Mouse (Mus musculus): ENCODE results near the gene Hnrnpab. TPM values are rescaled to one million over a fixed set of nuclear protein-coding genes. Genes with fewer than 3 reads are reported as not detected.

Hnrnpab gene
- polyA plus RNA-seq, 1 experiment from 2014 or later, result 369 TPM

DNA sequence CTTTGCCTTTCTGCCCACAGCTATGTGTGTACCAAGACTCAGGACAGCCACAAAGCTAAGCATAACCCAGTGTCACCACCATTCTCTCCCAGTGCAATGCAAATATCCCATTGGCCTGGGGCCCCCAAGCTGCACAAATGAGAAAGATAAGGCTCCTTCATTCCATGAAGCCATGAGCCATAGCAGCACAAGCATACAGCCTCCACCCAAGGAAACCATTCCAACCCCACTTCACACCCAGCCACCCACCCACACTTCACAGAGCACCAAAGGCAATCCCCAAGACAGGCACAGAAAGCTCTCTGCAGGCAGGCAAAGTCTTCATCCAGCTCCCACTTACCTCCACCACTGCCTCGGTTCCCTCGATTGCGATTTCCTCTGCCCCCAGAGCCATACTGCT lies 4.4 kb downstream of the Hnrnpab start:
- peaks cover 84% of the 10 kb centered on the region for H3K36me3 ChIP-seq (ENCODE audit: control insufficient read depth, insufficient read depth, low read length)
- peaks cover 4 to 27% of the 10 kb centered on the region in 2 experiments; a peak in 3 of 4 replicates for H3K4me1 ChIP-seq (ENCODE audit: control insufficient read depth in 2 of 2, insufficient read depth in 2 of 2, low read length in 2 of 2)
- no peak overlapping the region for H3K4me2 ChIP-seq (ENCODE audit: low read length)
- no peak overlapping the region for H3K9ac ChIP-seq (ENCODE audit: low read length)
- no peak overlapping the region for H3K4me3 ChIP-seq (ENCODE audit: control insufficient read depth in 1 of 2, insufficient read depth in 1 of 2, low read depth in 1 of 2, low read length in 2 of 2)
- no peak overlapping the region for H3K27ac ChIP-seq (replicated peaks in 1 of 2; ENCODE audit: control insufficient read depth in 1 of 2, insufficient read depth in 1 of 2, low read depth in 2 of 2, low read length in 2 of 2)
- H3K9me3 ChIP-seq (ENCODE audit: control insufficient read depth, low read length), result no peaks in the 10 kb centered on the region
- WGBS, result 79% methylated on average over 3 of the region's 3 CpGs
- H3K27me3 ChIP-seq (ENCODE audit: control insufficient read depth, insufficient read depth, low read length), result no peaks in the 10 kb centered on the region
- no peak for ATAC-seq (ENCODE audit: insufficient number of reproducible peaks, insufficient read depth, low FRiP score, low read depth)

DNA sequence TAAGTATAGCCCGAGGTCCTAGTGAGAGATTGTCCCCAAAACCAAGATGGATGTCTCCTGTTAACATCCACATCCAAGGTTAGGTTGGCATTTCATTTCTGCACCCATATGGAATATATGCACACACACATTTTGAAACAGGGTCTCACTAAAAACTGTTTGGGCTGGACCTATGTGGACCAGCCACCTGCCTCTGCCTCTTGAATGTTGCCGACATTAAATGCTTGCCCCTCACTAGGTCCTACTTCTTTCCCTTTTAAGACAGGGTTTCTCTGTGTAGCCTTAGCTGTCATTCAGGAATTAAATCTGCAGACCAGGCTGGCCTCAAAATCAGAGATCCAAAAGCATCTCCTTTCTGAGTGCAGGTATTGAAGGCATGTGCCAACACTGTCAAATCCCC lies 9.1 kb downstream of the Hnrnpab start:
- Histone ChIP-seq H3K9me3 (ENCODE audit: control insufficient read depth, low read length) (no peaks in the 10 kb centered on the region), H3K4me2 (ENCODE audit: low read length) (no peak overlapping the region), H3K4me1 (ENCODE audit: control insufficient read depth in 2 of 2, insufficient read depth in 2 of 2, low read length in 2 of 2) (0 out of 4 replicates have a peak, but pooled peaks cover 0 to 2% of the 10 kb centered on the region in 2 experiments), H3K27ac (replicated peaks in 1 of 2; ENCODE audit: control insufficient read depth in 1 of 2, insufficient read depth in 1 of 2, low read depth in 2 of 2, low read length in 2 of 2) (no peak overlapping the region), H3K27me3 (ENCODE audit: control insufficient read depth, insufficient read depth, low read length) (no peaks in the 10 kb centered on the region), H3K4me3 (ENCODE audit: control insufficient read depth in 1 of 2, insufficient read depth in 1 of 2, low read depth in 1 of 2, low read length in 2 of 2) (no peak overlapping the region), H3K36me3 (ENCODE audit: control insufficient read depth, insufficient read depth, low read length) (peaks cover 99% of the 10 kb centered on the region), H3K9ac (ENCODE audit: low read length) (no peak overlapping the region)
- WGBS, result 68% methylated on average over 2 of the region's 2 CpGs
- ATAC-seq (ENCODE audit: insufficient number of reproducible peaks, insufficient read depth, low FRiP score, low read depth), result no peak

DNA sequence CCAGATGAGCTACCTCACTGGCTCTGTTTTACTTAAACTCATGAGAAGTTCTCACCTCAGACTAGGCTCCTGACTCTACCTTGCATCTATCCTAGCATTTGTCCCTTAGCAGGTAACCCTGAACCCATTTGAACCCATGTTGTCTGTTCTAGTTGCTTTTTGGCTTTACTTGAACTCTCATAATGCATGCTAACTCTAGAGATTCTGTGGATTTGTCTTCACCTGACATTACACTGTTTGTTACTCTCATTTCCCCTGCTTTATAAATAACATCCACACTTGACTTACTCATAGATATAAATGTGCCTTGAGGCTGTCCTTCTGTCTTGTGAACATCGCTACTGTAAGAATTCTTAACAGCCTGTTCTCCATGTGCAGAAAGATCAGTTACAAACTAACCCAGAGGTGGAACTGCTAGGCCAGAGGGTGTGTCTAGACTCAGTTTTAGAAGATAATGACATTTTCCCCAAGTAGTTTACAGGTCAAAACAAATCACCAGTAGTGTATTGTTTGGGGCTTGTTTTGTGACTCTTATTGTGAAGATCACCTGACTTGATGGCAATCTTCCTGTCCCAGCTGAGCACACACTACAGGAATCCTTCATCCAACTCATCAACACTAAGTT lies 11.1 kb downstream of the Hnrnpab start:
- 86% methylated on average over 1 of the region's 1 CpGs for WGBS
- H3K4me1 ChIP-seq (ENCODE audit: control insufficient read depth in 2 of 2, insufficient read depth in 2 of 2, low read length in 2 of 2), result peaks cover 0 to 5% of the 10 kb centered on the region in 2 experiments; a peak in 1 of 4 replicates
- H3K4me3 ChIP-seq (ENCODE audit: control insufficient read depth in 1 of 2, insufficient read depth in 1 of 2, low read depth in 1 of 2, low read length in 2 of 2), result no peak overlapping the region
- no peak overlapping the region for H3K4me2 ChIP-seq (ENCODE audit: low read length)
- no peak overlapping the region for H3K9ac ChIP-seq (ENCODE audit: low read length)
- no peaks in the 10 kb centered on the region for H3K9me3 ChIP-seq (ENCODE audit: control insufficient read depth, low read length)
- no peak overlapping the region for H3K27ac ChIP-seq (replicated peaks in 1 of 2; ENCODE audit: control insufficient read depth in 1 of 2, insufficient read depth in 1 of 2, low read depth in 2 of 2, low read length in 2 of 2)
- ATAC-seq (ENCODE audit: insufficient number of reproducible peaks, insufficient read depth, low FRiP score, low read depth), result no peak
- H3K36me3 ChIP-seq (ENCODE audit: control insufficient read depth, insufficient read depth, low read length), result peaks cover 99% of the 10 kb centered on the region
- H3K27me3 ChIP-seq (ENCODE audit: control insufficient read depth, insufficient read depth, low read length), result no peaks in the 10 kb centered on the region

DNA sequence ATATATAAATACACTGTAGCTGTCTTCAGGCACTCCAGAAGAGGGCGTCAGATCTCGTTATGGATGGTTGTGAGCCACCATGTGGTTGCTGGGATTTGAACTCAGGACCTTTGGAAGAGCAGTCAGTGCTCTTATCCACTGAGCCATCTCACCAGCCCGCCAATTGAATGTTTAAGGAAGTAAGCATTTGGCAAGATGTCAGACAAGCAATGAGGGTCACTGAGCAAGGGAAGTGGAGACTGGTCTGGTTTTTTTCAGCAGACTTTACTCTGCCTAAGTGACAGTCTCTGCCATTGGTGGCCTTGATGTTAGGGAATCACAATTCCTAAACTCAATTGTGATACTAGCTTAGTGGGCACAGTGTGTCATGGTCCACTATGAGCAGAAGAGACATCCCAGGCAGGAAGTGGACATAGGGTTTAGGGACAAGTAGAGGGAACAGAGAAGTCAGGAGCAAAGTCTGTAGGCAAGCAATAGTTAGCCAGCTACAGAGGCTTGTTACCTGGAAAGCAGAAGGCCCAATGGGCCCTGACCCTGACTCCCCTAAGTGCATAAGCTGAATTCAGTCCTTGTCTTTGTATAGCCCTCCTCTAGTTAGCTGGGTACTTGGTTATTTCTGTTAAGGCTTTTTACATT lies 11.8 kb downstream of the Hnrnpab start:
- no peaks in the 10 kb centered on the region for H3K9me3 ChIP-seq (ENCODE audit: control insufficient read depth, low read length)
- H3K36me3 ChIP-seq (ENCODE audit: control insufficient read depth, insufficient read depth, low read length), result peaks cover 98% of the 10 kb centered on the region
- H3K4me2 ChIP-seq (ENCODE audit: low read length), result no peak overlapping the region
- WGBS, result 64% methylated on average over 3 of the region's 3 CpGs
- no peaks in the 10 kb centered on the region for H3K27me3 ChIP-seq (ENCODE audit: control insufficient read depth, insufficient read depth, low read length)
- H3K9ac ChIP-seq (ENCODE audit: low read length), result no peak overlapping the region
- H3K4me3 ChIP-seq (ENCODE audit: control insufficient read depth in 1 of 2, insufficient read depth in 1 of 2, low read depth in 1 of 2, low read length in 2 of 2), result no peak overlapping the region
- H3K4me1 ChIP-seq (ENCODE audit: control insufficient read depth in 2 of 2, insufficient read depth in 2 of 2, low read length in 2 of 2), result peaks cover 0 to 5% of the 10 kb centered on the region in 2 experiments; a peak in 1 of 4 replicates
- ATAC-seq (ENCODE audit: insufficient number of reproducible peaks, insufficient read depth, low FRiP score, low read depth), result no peak
- no peak overlapping the region for H3K27ac ChIP-seq (replicated peaks in 1 of 2; ENCODE audit: control insufficient read depth in 1 of 2, insufficient read depth in 1 of 2, low read depth in 2 of 2, low read length in 2 of 2)

DNA sequence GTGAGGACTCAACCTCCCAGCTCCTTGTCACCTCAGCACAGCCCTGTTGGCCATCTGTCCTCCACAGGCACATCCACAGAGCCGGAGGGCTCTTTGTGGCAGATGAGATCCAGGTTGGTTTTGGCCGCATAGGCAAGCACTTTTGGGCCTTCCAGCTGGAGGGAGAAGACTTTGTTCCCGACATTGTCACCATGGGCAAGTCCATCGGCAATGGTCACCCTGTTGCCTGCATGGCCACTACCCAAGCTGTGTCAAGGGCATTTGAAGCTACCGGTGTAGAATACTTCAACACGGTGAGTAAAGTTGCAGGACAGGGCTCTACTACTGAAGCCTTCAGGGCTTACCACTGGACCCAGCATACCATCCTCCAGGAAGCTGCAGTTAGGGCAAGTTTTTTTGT lies 12.8 kb downstream of the Hnrnpab start:
- H3K36me3 ChIP-seq (ENCODE audit: control insufficient read depth, insufficient read depth, low read length), result peaks cover 98% of the 10 kb centered on the region
- H3K9me3 ChIP-seq (ENCODE audit: control insufficient read depth, low read length), result no peaks in the 10 kb centered on the region
- H3K27me3 ChIP-seq (ENCODE audit: control insufficient read depth, insufficient read depth, low read length), result no peaks in the 10 kb centered on the region
- no peak for ATAC-seq (ENCODE audit: insufficient number of reproducible peaks, insufficient read depth, low FRiP score, low read depth)
- no peak overlapping the region for H3K4me3 ChIP-seq (ENCODE audit: control insufficient read depth in 1 of 2, insufficient read depth in 1 of 2, low read depth in 1 of 2, low read length in 2 of 2)
- H3K27ac ChIP-seq (replicated peaks in 1 of 2; ENCODE audit: control insufficient read depth in 1 of 2, insufficient read depth in 1 of 2, low read depth in 2 of 2, low read length in 2 of 2), result no peak overlapping the region
- WGBS, result 86% methylated on average over 6 of the region's 6 CpGs
- no peak overlapping the region for H3K4me2 ChIP-seq (ENCODE audit: low read length)
- H3K4me1 ChIP-seq (ENCODE audit: control insufficient read depth in 2 of 2, insufficient read depth in 2 of 2, low read length in 2 of 2), result peaks cover 0 to 5% of the 10 kb centered on the region in 2 experiments; a peak in 1 of 4 replicates
- no peak overlapping the region for H3K9ac ChIP-seq (ENCODE audit: low read length)

DNA sequence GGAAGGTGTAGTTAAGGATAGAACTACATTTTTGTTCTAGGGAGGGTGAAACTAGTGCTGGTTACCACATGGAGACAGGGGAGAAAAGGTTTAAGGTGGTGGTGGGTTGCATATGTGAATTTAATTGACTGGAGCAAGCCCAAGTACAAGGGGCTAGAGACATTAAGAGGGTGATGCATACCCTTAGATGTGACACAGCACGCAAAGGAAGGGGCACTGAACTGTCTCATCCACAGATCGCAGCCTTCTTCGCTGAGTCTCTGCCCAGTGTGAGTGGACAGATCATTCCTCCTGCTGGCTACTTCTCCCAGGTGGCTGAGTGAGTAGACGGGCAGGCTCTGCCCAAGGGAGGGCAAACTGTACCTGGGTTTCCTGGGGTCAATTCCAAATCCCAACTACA lies 13.3 kb downstream of the Hnrnpab start:
- Histone ChIP-seq H3K36me3 (ENCODE audit: control insufficient read depth, insufficient read depth, low read length) (peaks cover 98% of the 10 kb centered on the region), H3K4me2 (ENCODE audit: low read length) (no peak overlapping the region), H3K4me1 (ENCODE audit: control insufficient read depth in 2 of 2, insufficient read depth in 2 of 2, low read length in 2 of 2) (peaks cover 0 to 5% of the 10 kb centered on the region in 2 experiments; a peak in 1 of 4 replicates), H3K9ac (ENCODE audit: low read length) (no peak overlapping the region), H3K9me3 (ENCODE audit: control insufficient read depth, low read length) (no peaks in the 10 kb centered on the region), H3K27me3 (ENCODE audit: control insufficient read depth, insufficient read depth, low read length) (no peaks in the 10 kb centered on the region), H3K27ac (replicated peaks in 1 of 2; ENCODE audit: control insufficient read depth in 1 of 2, insufficient read depth in 1 of 2, low read depth in 2 of 2, low read length in 2 of 2) (no peak overlapping the region), H3K4me3 (ENCODE audit: control insufficient read depth in 1 of 2, insufficient read depth in 1 of 2, low read depth in 1 of 2, low read length in 2 of 2) (no peak overlapping the region)
- no peak for ATAC-seq (ENCODE audit: insufficient number of reproducible peaks, insufficient read depth, low FRiP score, low read depth)
- WGBS, result 95% methylated on average over 4 of the region's 4 CpGs

DNA sequence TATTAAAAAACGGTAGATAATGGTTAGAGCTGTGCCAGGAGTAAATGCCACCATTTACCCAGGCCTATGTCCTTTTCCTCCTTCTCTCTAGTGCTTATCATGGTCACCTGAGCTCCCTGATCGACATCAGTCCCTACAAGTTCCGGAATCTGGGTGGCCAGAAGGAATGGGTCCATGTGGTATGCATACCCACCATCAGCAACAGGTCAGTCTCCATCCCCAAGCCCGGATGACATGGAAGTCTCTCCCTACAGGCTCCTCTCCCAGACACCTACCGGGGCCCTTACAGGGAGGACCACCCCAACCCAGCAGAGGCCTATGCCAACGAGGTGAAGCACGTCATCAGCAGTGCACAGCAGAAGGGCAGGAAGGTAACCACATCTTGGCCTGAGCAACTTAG lies 14.7 kb downstream of the Hnrnpab start:
- no peak overlapping the region for H3K4me3 ChIP-seq (ENCODE audit: control insufficient read depth in 1 of 2, insufficient read depth in 1 of 2, low read depth in 1 of 2, low read length in 2 of 2)
- no peaks in the 10 kb centered on the region for H3K9me3 ChIP-seq (ENCODE audit: control insufficient read depth, low read length)
- no peak overlapping the region for H3K4me2 ChIP-seq (ENCODE audit: low read length)
- WGBS, result 82% methylated on average over 7 of the region's 7 CpGs
- no peak overlapping the region for H3K27ac ChIP-seq (replicated peaks in 1 of 2; ENCODE audit: control insufficient read depth in 1 of 2, insufficient read depth in 1 of 2, low read depth in 2 of 2, low read length in 2 of 2)
- no peak overlapping the region for H3K9ac ChIP-seq (ENCODE audit: low read length)
- no peaks in the 10 kb centered on the region for H3K27me3 ChIP-seq (ENCODE audit: control insufficient read depth, insufficient read depth, low read length)
- peaks cover 98% of the 10 kb centered on the region for H3K36me3 ChIP-seq (ENCODE audit: control insufficient read depth, insufficient read depth, low read length)
- ATAC-seq (ENCODE audit: insufficient number of reproducible peaks, insufficient read depth, low FRiP score, low read depth), result no peak
- H3K4me1 ChIP-seq (ENCODE audit: control insufficient read depth in 2 of 2, insufficient read depth in 2 of 2, low read length in 2 of 2), result peaks cover 0 to 5% of the 10 kb centered on the region in 2 experiments; a peak in 1 of 4 replicates

Data from heart, embryonic 14.5 days (tissue).